Mouse (Mus musculus) CH12.LX (cell line): Measurements from ENCODE around the gene Bco1.

Experiments used
- CHD1 ChIP-seq: IDR thresholded peaks from 2 replicates; pipeline ENCODE4 v1.6.1; 2012; ENCODE audit warnings: low read depth, low read length, improper control_type of control experiment, inconsistent platforms
- CHD2 ChIP-seq: IDR thresholded peaks from 2 replicates; pipeline ENCODE4 v1.6.1; 2011; ENCODE audit warnings: low read length, improper control_type of control experiment
- CTCF ChIP-seq, 2 experiments: IDR thresholded peaks in 1 of 2; conservative IDR thresholded peaks in 1 of 2; 2 replicates each; pipeline ENCODE4 v1.5.1; 2011 to 2012; ENCODE audit warnings: low read depth in 2 of 2, low read length in 2 of 2, improper control_type of control experiment in 1 of 2, inconsistent platforms in 1 of 2, mild to moderate bottlenecking in 1 of 2, moderate library complexity in 1 of 2
- ETS1 ChIP-seq: conservative IDR thresholded peaks from 2 replicates; pipeline ENCODE4 v1.6.1; 2012; ENCODE audit warnings: low read depth, mild to moderate bottlenecking, inconsistent platforms, low read length, improper control_type of control experiment, moderate library complexity
- IRF4 ChIP-seq: IDR thresholded peaks from 2 replicates; pipeline ENCODE4 v1.6.1; 2014; ENCODE audit warnings: low read depth, mild to moderate bottlenecking, inconsistent platforms, low read length, improper control_type of control experiment
- KAT2A ChIP-seq: IDR thresholded peaks from 2 replicates; pipeline ENCODE4 v1.6.1; 2012; ENCODE audit warnings: low read length, improper control_type of control experiment, inconsistent platforms; ENCODE audit not compliant: insufficient replicate concordance
- MAX ChIP-seq: IDR thresholded peaks from 2 replicates; pipeline ENCODE4 v1.6.1; 2011; ENCODE audit warnings: low read length, improper control_type of control experiment
- POLR2A ChIP-seq: IDR thresholded peaks from 2 replicates; pipeline ENCODE4 v1.6.1; 2011; ENCODE audit warnings: low read depth, mild to moderate bottlenecking, improper control_type of control experiment, low read length
- TCF12 ChIP-seq: IDR thresholded peaks from 2 replicates; pipeline ENCODE4 v1.6.1; 2014; ENCODE audit warnings: low read depth, mild to moderate bottlenecking, inconsistent platforms, low read length, improper control_type of control experiment
- ZKSCAN1 ChIP-seq: IDR thresholded peaks from 2 replicates; pipeline ENCODE4 v1.6.1; 2012; ENCODE audit warnings: low read depth, inconsistent platforms, low read length, improper control_type of control experiment, borderline replicate concordance

GRCm38 (mm10) chr8:117156866-117157768, 61.5 kb downstream of the Bco1 start:
- TF ChIP-seq CTCF (conservative IDR thresholded peaks at IDR 0.05 in 1 of 2, IDR thresholded peaks at IDR 0.05 in 1 of 2; ENCODE audit: low read depth in 2 of 2, low read length in 2 of 2) (no peak), ETS1 (no peak), POLR2A (no peak), MAX (no peak), ZKSCAN1 (no peak), KAT2A (no peak), TCF12 (no peak), CHD2 (no peak), CHD1 (no peak), IRF4 (no peak)
